Comparison of ENCODE assay signal across 13 mouse cellular contexts in the genomic region with DNA sequence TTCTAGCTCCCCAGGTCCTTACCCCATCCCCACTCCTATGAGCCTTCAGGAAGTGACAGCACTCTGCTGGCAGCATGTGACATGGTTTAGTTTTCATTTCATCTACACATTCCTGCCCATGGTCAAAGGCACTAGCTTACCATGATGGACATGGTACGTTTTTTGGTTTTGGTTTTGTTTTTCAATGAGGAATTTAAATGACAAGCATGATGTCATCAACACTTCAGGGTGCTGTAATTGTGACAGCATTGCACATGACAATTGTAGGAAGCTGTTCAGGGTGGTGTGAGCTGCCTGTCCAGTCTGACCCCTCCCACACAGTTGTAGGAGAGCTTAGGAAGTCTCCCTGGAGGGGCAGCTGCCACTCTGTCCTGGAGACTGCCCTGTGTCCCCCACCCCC.
DNase-seq lines count a peak whose midpoint lies in the region; ATAC-seq and TF ChIP-seq lines count a peak whose summit lies in the region.
"Had no signal": no experiment of that assay in that cellular context is flagged by ENCODE, and none has a peak within 500 bp of the region (broad histone marks: within the 10 kb centered on the region; RNA-seq: fewer than 3 reads in every experiment).

No protein-coding gene starts in this region.

- H3K4me1 ChIP-seq in heart, embryonic 10.5 days = peaks cover 59% of the 10 kb centered on the region
- peaks cover 19% of the 10 kb centered on the region for H3K4me1 ChIP-seq in heart, embryonic 11.5 days (ENCODE audit: control insufficient read depth, insufficient read depth, low read length)
- no peaks in the 10 kb centered on the region for H3K4me1 ChIP-seq in lung, postnatal 0 days (ENCODE audit: insufficient read depth, low read depth, low read length)

- no peak overlapping the region for H3K4me2 ChIP-seq in heart, embryonic 11.5 days
- no peak overlapping the region for H3K4me2 ChIP-seq in lung, postnatal 0 days (replicated peaks; ENCODE audit: low read depth, low read length)
- H3K4me2 ChIP-seq: heart, embryonic 13.5 days had no signal

- no peaks in the 10 kb centered on the region for H3K9me3 ChIP-seq in heart, embryonic 10.5 days
- no peaks in the 10 kb centered on the region for H3K9me3 ChIP-seq in heart, embryonic 11.5 days (replicated peaks; ENCODE audit: control insufficient read depth, low read length)
- H3K9me3 ChIP-seq in lung, postnatal 0 days (ENCODE audit: low read length) = no peaks in the 10 kb centered on the region
- H3K9me3 ChIP-seq: heart, embryonic 13.5 days had no signal

- TF ChIP-seq CTCF in lung, postnatal 0 days (IDR thresholded peaks at IDR 0.05) = no peak

- 62% methylated on average over 1 of the region's 1 CpGs for WGBS in heart, embryonic 10.5 days
- 56% methylated on average over 1 of the region's 1 CpGs for WGBS in heart, embryonic 11.5 days (ENCODE audit: insufficient replicate concordance)
- WGBS in lung, postnatal 0 days = 48% methylated on average over 1 of the region's 1 CpGs

- H3K36me3 ChIP-seq in heart, embryonic 10.5 days = no peaks in the 10 kb centered on the region
- H3K36me3 ChIP-seq in heart, embryonic 11.5 days (ENCODE audit: control insufficient read depth, insufficient read depth, low read length) = no peaks in the 10 kb centered on the region
- no peaks in the 10 kb centered on the region for H3K36me3 ChIP-seq in lung, postnatal 0 days (ENCODE audit: insufficient read depth, low read length)
- H3K36me3 ChIP-seq: heart, embryonic 13.5 days had no signal

- no peak for ATAC-seq in heart, embryonic 11.5 days (replicated peaks; ENCODE audit: insufficient number of reproducible peaks, low FRiP score, low TSS enrichment)
- peak; percentile 71 for ATAC-seq in lung, postnatal 0 days
- ATAC-seq in granulocyte monocyte progenitor cell, adult 5-6 weeks (replicated peaks; ENCODE audit: poor library complexity, severe bottlenecking) = peak; percentile 60
- ATAC-seq in megakaryocyte progenitor cell, adult 5-6 weeks (replicated peaks; ENCODE audit: poor library complexity) = peak; percentile 66

- H3K27me3 ChIP-seq in heart, embryonic 10.5 days (ENCODE audit: insufficient read depth, poor library complexity, severe bottlenecking) = no peaks in the 10 kb centered on the region
- no peaks in the 10 kb centered on the region for H3K27me3 ChIP-seq in heart, embryonic 11.5 days (ENCODE audit: control insufficient read depth, insufficient read depth, low read length)
- H3K27me3 ChIP-seq in lung, postnatal 0 days (replicated peaks; ENCODE audit: insufficient read depth, low read length) = no peaks in the 10 kb centered on the region
- H3K27me3 ChIP-seq: heart, embryonic 13.5 days had no signal

- H3K4me3 ChIP-seq in heart, embryonic 10.5 days = no peak overlapping the region
- H3K4me3 ChIP-seq in heart, embryonic 11.5 days (ENCODE audit: low read depth, low read length) = no peak overlapping the region
- H3K4me3 ChIP-seq in lung, postnatal 0 days (ENCODE audit: low read depth, low read length) = no peak overlapping the region
- H3K4me3 ChIP-seq: erythroblast, embryonic 14.5 days; heart, embryonic 13.5 days had no signal

- no peak for TF ChIP-seq EP300 in lung, postnatal 0 days (IDR thresholded peaks at IDR 0.05)

- H3K27ac ChIP-seq in heart, embryonic 10.5 days = peak overlapping the region; percentile 62; the same call in 1 of the 2 replicates
- H3K27ac ChIP-seq in heart, embryonic 11.5 days (ENCODE audit: low read depth, low read length) = no peak overlapping the region
- H3K27ac ChIP-seq in lung, postnatal 0 days (ENCODE audit: low read length) = no peak overlapping the region
- H3K27ac ChIP-seq: heart, embryonic 13.5 days had no signal

- no peak for DNase-seq in heart, embryonic 10.5 days (ENCODE audit: low spot score)
- DNase-seq in lung, postnatal 0 days (ENCODE audit: low spot score) = peak; percentile 60
- DNase-seq in lung, postnatal 36 days = no peak
- no peak for DNase-seq in adrenal gland, adult 2 months
- DNase-seq in gastrocnemius, postnatal 4 days (ENCODE audit: low spot score in 2 of 2) = no peak
- DNase-seq: kidney, adult 18-20 months; layer of hippocampus, adult 9-11 months; right cerebral cortex, postnatal 4 days had no signal

- H3K9ac ChIP-seq in heart, embryonic 11.5 days (ENCODE audit: low read depth, low read length) = no peak overlapping the region
- no peak overlapping the region for H3K9ac ChIP-seq in lung, postnatal 0 days (replicated peaks; ENCODE audit: low read depth)
- H3K9ac ChIP-seq: heart, embryonic 13.5 days had no signal
